Mouse (Mus musculus) neutrophil, adult 5-6 weeks (primary cell): ENCODE data around the gene Nanog. TPM values are rescaled to one million over a fixed set of nuclear protein-coding genes. Genes with fewer than 3 reads are reported as not detected.
"Not testable (repeated sequence)": the region's sequence is repeated elsewhere in the genome, so short reads cannot be mapped to it uniquely, and the experiment has no call there.

Experiments used
- ATAC-seq: fragments of 151-379, 151-347 bp; 2 replicates; pipeline ENCODE4 v1.8.0; 2017; ENCODE audit warnings: mild to moderate bottlenecking, moderate TSS enrichment; ENCODE audit not compliant: insufficient number of reproducible peaks, poor library complexity, low FRiP score, severe bottlenecking; ENCODE audit errors: extremely low read depth
- total RNA-seq: library from RNA; stranded (forward); fragments of 200-1000 nt; gene quantifications from 2 replicates; pipeline ENCODE4 v1.2.3, GENCODE M21; 2017

Nanog gene
- total RNA-seq, 1 experiment from 2014 or later, result not detected

GRCm38 (mm10) chr6:122699628-122700027, 7.7 kb upstream of the Nanog start:
- ATAC-seq, result not testable (repeated sequence)

- ATAC-seq, result no peak
Observed at GRCm38 (mm10) chr6:122701816-122702215, 5.5 kb upstream of the Nanog start.

GRCm38 (mm10) chr6:122702480-122703124, 4.7 kb upstream of the Nanog start:
- no peak for ATAC-seq

GRCm38 (mm10) chr6:122703251-122703650, 4.0 kb upstream of the Nanog start:
- no peak for ATAC-seq

- no peak for ATAC-seq
Observed at GRCm38 (mm10) chr6:122703706-122704105, 3.6 kb upstream of the Nanog start.

- ATAC-seq, result no peak
Observed at GRCm38 (mm10) chr6:122706337-122706840, 900 bp upstream of the Nanog start.

- no peak for ATAC-seq
Observed at GRCm38 (mm10) chr6:122708826-122709225, 1.5 kb downstream of the Nanog start.

- ATAC-seq, result no peak
Observed at GRCm38 (mm10) chr6:122711455-122711854, 4.2 kb downstream of the Nanog start.

- ATAC-seq, result not testable (repeated sequence)
Observed at GRCm38 (mm10) chr6:122713116-122713515, 5.8 kb downstream of the Nanog start.

- ATAC-seq, result no peak
Observed at GRCm38 (mm10) chr6:122714707-122715365, 7.5 kb downstream of the Nanog start.

GRCm38 (mm10) chr6:122715886-122716285, 8.6 kb downstream of the Nanog start:
- no peak for ATAC-seq

- not testable (repeated sequence) for ATAC-seq
Observed at GRCm38 (mm10) chr6:122718224-122718623, 10.9 kb downstream of the Nanog start.

- peak; percentile 94 for ATAC-seq
Observed at GRCm38 (mm10) chr6:122719942-122720341, 12.7 kb downstream of the Nanog start.

GRCm38 (mm10) chr6:122739952-122740351, 32.7 kb downstream of the Nanog start:
- ATAC-seq, result no peak

- no peak for ATAC-seq
Observed at GRCm38 (mm10) chr6:122741460-122742227, 34.4 kb downstream of the Nanog start.

GRCm38 (mm10) chr6:122742228-122742899, 35.1 kb downstream of the Nanog start:
- ATAC-seq, result peak; percentile 90

GRCm38 (mm10) chr6:122743353-122743752, 36.1 kb downstream of the Nanog start:
- ATAC-seq, result 0 out of 2 replicates have a peak, but pooled peaks have one; percentile 17

GRCm38 (mm10) chr6:122744505-122745249, 37.4 kb downstream of the Nanog start:
- ATAC-seq, result no peak
